Mouse (Mus musculus) cerebellum, adult 8-10 months (tissue): Measurements from ENCODE around the gene 4930402H24Rik.

Source experiments
- DNase-seq: peaks from one replicate; pipeline ENCODE4 v3.0.0; 2022

Gene 4930402H24Rik

GRCm38 (mm10) chr2:130905751-130906583, at the start of gene 4930402H24Rik, which contains the start of gene Atrn:
TSS of gene 4930402H24Rik (minus strand) at chr2:130906406.
TSS of gene Atrn (plus strand) at chr2:130906495.
- peak; percentile 89 for DNase-seq

- DNase-seq: peak; percentile 85
These were observed 44.3 kb upstream of the 4930402H24Rik start for GRCm38 (mm10) chr2:130950548-130950947.

DNA sequence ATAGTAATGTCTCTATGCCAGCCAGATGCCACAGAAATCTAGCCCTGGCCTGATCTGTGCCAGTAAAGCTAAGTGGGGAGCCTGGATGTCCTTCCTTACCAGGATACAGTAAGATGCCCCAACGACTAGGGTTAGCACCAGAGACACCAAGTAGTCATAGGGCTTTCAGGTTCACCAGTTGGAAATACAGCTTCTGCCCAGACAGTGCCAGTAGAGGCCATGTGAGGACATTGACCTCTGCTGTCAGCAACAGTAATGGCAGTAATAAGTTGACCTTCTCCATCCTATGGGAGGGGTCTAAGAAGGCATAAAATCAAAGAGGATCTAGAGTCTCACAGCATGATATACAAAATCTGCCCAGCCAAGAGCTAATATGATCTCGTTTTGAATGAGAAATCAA, 43.6 kb upstream of the 4930402H24Rik start:
- DNase-seq: no peak

GRCm38 (mm10) chr2:130932865-130933264, 26.7 kb upstream of the 4930402H24Rik start:
- DNase-seq: no peak

DNA sequence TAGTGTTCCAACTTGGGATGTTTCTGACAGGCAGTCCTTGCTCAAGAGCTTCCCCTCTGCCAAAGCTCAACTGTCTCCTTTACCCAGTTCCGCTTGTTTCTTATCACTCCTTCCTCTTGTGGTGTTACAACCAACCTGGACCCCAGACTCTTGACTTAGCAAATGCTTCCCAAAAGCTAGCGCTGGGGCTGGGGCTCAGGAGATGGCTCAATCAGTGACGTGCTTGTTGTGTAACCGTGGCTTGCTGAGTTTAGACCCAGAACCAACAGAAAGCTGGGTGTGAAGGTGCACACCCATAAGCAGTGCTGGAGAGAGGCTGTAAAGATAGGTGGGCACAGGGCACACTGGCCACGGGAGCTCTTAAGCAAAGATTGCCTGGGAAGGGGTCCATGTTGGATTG, 23.8 kb upstream of the 4930402H24Rik start:
- no peak for DNase-seq

DNA sequence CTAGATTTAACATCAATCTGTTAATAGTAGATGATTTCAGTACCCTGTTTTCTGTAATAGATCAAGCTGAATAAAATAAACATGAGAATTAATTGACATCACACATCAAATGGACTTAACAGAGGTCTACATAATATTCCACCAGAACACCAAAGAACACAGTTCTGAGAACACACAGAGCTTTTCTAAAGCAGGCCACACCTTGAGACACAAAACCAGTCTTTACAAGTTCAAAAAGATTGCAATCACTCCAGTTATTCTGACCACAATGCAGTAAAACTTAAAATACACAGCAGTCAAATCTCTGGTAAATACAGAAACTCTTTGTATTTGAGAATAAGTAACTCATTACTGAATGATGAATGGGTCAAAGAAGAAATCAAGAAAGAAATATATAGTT, 22.3 kb upstream of the 4930402H24Rik start:
- DNase-seq: no peak

- DNase-seq: no peak
These were observed 21.8 kb upstream of the 4930402H24Rik start for GRCm38 (mm10) chr2:130928031-130928430.

DNA sequence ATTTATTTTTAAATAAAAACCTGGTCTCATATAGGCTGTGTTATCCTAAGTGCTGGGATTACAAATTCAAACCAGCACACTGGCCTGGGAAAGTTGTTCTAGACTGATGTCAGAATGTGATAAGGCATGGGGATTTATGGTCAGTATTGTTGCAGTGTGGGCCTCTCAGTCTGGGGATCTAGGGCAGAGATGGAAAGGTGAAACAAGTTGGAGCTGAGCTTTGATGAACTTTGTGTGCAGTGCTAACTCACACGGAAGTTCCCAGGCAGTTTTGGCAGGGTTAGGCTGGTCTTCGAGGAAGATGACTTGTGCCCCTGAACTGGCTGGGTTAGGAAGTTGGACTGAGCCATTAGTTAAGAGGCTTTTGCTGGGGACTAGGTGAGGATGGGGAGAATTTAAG, 18.7 kb upstream of the 4930402H24Rik start:
- no peak for DNase-seq

- DNase-seq: no peak
These were observed 12.9 kb upstream of the 4930402H24Rik start for GRCm38 (mm10) chr2:130919062-130919593.

- DNase-seq: no peak
These were observed 11.5 kb upstream of the 4930402H24Rik start for GRCm38 (mm10) chr2:130917686-130918085.

DNA sequence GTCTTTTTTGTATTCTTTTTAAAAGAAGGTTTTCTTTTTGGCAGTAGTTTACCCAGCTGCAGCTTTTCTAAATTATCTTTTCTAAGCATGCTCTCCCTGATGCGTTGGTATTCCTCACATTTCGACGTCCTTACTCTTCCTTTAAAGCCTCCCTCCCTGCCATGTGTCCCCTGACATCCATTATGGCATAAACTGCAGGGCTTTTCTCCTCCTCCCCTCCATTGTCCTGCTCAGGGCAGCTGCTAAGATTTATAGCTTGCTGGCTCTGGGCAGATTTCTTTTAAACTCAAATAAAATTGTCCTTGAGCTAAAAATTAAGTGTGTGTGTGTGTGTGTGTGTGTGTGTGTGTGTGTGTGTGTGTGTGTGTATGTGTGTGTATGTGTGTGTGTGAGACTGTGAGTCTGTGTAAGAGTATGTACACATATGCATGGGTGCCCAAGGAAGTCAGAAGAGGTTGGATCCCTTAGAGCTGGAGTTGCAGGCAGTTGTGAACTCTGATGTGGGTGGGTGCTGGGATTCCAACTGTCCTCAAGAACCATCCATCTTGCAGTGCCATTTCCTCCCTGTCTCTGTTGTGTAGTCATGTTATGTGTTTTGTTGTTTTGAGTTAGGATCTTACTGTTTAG, 10.4 kb upstream of the 4930402H24Rik start:
- no peak for DNase-seq

DNA sequence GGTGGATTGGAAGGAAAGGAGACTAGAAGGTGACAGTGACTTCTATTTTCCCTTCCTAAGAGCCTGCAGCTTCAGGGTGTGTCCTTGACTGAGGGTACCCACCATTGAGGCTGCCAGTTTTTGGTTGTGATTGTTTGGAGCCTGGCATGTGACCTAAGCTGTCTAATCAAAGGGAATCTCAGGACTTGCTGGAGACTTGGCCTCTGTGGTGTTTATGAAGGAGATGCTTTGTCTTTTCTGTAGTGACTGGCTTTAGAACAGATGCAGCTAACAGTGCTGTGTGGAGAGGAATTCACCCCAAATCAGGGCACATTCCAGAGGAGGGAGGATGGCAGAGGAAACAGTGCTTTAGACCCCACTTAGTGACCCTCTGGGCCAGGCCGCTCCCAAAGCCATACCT, 8.7 kb upstream of the 4930402H24Rik start:
- no peak for DNase-seq

DNA sequence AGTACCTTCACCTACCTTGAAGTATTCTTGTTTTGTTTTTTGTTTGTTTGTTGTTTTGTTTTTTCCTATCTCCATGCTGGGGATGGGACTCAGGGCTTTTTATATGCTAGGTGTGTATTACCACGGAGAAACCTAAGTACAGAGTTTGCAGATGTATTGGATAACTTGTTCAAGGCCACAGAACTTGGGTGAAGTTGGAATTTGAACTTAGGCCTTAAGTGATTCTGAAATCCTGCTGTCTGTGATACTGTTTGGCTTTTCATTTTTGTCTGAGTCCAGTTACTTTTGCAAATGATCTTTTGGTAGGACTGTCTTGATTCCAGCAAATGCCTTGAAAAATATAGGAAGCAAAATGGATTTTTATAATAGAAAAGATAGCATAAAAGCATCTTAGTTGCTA, 5.5 kb upstream of the 4930402H24Rik start:
- no peak for DNase-seq

DNA sequence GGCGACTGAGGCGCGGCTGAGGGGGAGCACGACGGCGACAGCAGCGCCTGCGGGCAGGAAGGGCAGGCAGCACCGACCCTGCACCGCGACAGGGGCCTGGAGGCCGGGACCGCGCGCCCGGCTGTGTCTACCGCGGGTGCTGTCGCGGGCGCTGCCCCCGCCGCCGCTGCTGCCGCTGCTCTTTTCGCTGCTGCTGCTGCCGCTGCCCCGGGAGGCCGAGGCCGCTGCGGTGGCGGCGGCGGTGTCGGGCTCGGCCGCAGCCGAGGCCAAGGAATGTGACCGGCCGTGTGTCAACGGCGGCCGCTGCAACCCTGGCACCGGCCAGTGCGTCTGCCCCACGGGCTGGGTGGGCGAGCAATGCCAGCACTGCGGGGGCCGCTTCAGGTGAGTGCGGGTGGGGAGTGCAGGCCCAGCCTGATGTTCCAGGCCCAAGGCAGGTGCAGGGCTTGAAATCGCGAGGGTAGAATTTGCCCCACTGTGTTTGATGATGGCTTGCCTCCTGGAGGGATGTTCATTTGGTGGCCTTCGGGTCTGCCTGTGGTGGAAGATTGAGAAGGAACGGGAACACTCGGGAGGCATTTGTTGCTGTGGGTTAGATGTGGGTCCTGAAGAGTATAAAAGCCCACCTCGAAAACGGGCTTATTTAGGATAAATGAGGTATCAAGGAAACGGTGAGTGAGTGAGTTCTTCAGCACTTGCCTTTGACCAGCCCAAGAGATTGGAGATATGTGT, 544 bp upstream of the 4930402H24Rik start:
- peak; percentile 35 for DNase-seq

DNA sequence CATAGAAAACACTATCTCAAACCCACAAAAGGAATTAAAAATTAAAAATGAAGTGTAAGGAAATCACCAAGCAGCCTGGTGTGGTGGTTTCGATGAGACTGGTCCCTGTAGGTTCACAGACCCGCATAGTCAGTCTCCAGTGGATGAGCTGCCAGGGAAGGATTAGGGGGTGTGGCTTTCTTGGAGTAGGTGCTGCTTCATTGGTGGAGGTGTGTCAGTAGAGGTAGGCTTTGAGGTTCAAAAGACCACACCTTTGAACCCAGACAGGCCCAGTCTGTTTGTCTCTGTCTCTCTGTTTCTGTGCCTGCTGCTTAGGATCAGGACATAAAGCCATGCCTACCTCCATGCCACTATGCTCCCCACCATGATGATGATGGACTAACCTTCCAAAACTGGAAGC, 7.4 kb downstream of the 4930402H24Rik start:
- no peak for DNase-seq

DNA sequence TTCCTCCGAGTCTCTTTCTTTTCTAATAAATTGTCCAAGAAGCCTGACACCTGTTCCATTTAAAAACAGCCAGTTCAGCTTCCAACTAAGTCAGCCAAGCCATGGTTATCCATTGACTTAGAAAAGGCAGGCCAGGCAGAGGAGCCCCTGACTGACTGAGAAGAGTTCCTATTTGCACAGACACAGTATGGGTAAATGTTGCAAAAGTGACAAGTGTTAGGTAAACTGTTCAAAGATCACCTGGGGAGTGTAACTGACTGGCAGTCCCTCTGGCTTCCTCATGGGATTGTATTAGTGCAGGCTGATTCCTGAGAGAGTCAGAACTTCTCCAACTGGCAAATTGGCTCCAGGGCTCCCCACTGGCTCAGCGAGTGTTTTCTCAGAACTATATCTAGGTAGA, 8.3 kb downstream of the 4930402H24Rik start:
- no peak for DNase-seq

GRCm38 (mm10) chr2:130896944-130897343, 9.3 kb downstream of the 4930402H24Rik start:
- DNase-seq: no peak

DNA sequence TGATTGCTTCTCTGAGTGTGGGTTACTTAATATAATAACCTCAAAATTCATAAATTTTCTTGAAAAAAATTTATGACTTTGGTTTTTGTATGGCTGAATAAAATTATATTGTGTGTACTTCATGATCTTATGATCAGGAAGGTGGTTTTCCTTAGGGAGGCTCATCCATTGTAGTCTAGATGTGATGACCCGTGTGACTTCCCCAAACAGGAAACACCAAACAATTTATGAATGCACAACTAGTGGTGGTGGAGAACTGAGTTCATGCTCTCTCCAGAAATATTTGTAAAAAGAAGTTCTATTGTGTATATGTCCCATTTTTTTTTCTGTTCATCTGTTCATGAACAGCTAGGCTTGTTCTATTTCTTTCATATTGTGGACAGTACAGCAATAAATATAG, 18.8 kb downstream of the 4930402H24Rik start:
- DNase-seq: no peak

- no peak for DNase-seq
These were observed 19.2 kb downstream of the 4930402H24Rik start for GRCm38 (mm10) chr2:130886983-130887382.

- no peak for DNase-seq
These were observed 28.8 kb downstream of the 4930402H24Rik start for GRCm38 (mm10) chr2:130877376-130877775.

- no peak for DNase-seq
These were observed 35.3 kb downstream of the 4930402H24Rik start for GRCm38 (mm10) chr2:130870916-130871315.

DNA sequence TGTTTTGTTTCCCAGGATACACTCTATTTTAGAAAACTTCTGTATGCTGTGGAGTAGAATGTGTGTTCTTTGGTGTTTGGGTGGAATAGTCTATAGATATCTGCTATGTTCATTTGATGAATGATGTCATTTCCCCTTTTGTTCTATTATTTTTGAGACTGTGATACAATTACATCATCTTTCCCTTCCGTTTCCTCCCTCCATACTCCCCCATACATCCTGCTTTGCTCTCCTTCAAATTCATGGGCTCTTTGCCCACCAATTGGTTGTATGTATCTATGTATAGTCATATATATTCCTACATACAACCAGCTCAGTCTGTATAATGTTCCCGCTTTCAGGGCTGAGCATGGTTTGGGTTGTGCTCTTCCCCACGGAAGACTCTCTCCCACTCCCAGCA, 44.1 kb downstream of the 4930402H24Rik start:
- DNase-seq: no peak

DNA sequence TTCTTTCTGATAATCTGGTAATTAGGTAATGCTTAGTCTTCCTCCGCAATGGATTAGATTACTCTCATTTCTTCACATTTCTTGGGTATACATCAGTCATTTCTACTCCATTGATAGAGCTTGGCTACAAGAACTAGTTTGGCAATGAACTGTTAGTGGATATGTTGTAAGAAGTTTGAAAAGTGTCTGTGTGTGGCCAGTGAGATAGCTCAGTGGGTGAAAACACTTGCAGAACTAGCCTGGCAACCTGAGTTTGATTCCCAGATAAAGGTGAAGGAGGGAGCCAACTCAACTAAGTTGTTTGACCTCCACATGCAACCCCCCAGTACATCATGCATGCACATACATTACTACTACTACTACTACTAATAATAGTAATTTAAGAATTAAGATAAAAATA, 53.2 kb downstream of the 4930402H24Rik start:
- DNase-seq: no peak
